Mouse (Mus musculus): ENCODE data around the gene Nlrp10. TPM values are rescaled to one million over a fixed set of nuclear protein-coding genes. Genes with fewer than 3 reads are reported as not detected.

The Nlrp10 gene
- polyA plus RNA-seq, 1 experiment from 2014 or later, result 0.11 TPM

DNA sequence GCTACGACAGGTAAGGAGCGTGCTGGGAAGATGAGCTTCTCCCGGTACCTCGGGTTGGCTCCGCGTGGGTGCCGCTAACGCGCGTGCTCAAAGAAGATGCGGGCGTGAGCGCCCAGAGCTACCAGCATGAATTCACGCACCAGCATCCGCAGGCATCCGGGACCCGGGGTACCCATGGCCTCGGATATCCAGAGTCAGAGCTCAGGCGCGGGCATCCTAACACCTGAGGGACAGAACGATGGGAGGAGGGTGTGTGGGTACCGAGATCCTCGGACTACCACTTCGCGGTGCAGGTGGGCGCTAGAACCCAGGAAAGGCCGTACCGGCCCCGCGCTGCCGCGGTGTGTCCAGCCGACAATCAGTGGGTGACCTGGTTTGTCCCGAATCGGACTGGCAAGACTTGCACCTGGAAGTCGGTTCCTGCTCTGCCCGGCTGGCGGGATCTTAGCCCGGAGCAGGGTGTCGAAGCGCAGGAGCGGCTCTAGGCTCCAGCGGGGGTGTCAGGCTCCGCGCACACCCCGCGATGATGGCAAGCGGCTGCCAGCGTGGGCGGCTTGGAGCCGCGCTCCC lies 20.9 kb upstream of the Nlrp10 start:
- Histone ChIP-seq H3K9me3 (ENCODE audit: control insufficient read depth, low read length) (no peaks in the 10 kb centered on the region), H3K27me3 (replicated peaks; ENCODE audit: control insufficient read depth, insufficient read depth, low read length) (peaks cover 45% of the 10 kb centered on the region), H3K36me3 (ENCODE audit: control insufficient read depth, insufficient read depth, low read length) (no peaks in the 10 kb centered on the region), H3K4me1 (replicated peaks; ENCODE audit: control insufficient read depth, insufficient read depth, low read length) (no peaks in the 10 kb centered on the region; the same call in 1 of the 2 replicates), H3K4me2 (peak overlapping the region; percentile 61), H3K4me3 (ENCODE audit: low read depth, low read length) (peak overlapping the region; percentile 43), H3K27ac (ENCODE audit: low read depth, low read length) (no peak overlapping the region), H3K9ac (ENCODE audit: low read depth, low read length) (no peak overlapping the region)
- DNase-seq (ENCODE audit: low spot score), result no peak
- 0 out of 2 replicates have a peak, but pooled peaks have one; percentile 2 for ATAC-seq (replicated peaks; ENCODE audit: low FRiP score)
- 2% methylated on average over 52 of the region's 52 CpGs for WGBS

GRCm38 (mm10) chr7:108950312-108950761 lies 20.4 kb upstream of the Nlrp10 start, which contains the start of gene Tub:
Gene Tub (plus strand): TSS chr7:108950338.
- Histone ChIP-seq H3K9ac (ENCODE audit: low read depth, low read length) (no peak within 1 kb of the TSS), H3K27me3 (replicated peaks; ENCODE audit: control insufficient read depth, insufficient read depth, low read length) (peaks cover 45% of the 10 kb centered on the region), H3K9me3 (ENCODE audit: control insufficient read depth, low read length) (no peaks in the 10 kb centered on the region), H3K4me1 (replicated peaks; ENCODE audit: control insufficient read depth, insufficient read depth, low read length) (no peaks in the 10 kb centered on the region; the same call in 1 of the 2 replicates), H3K36me3 (ENCODE audit: control insufficient read depth, insufficient read depth, low read length) (no peaks in the 10 kb centered on the region), H3K4me3 (ENCODE audit: low read depth, low read length) (peak within 1 kb of the TSS; percentile 43), H3K27ac (ENCODE audit: low read depth, low read length) (no peak within 1 kb of the TSS), H3K4me2 (peak within 1 kb of the TSS; percentile 61)
- 0 out of 2 replicates have a peak, but pooled peaks have one; percentile 20 for ATAC-seq (replicated peaks; ENCODE audit: low FRiP score)
- WGBS, result 4% methylated on average over 42 of the region's 44 CpGs
- DNase-seq (ENCODE audit: low spot score), result no peak

GRCm38 (mm10) chr7:108949301-108949700 lies 19.3 kb upstream of the Nlrp10 start:
- 45% methylated on average over 2 of the region's 2 CpGs for WGBS
- peaks cover 45% of the 10 kb centered on the region for H3K27me3 ChIP-seq (replicated peaks; ENCODE audit: control insufficient read depth, insufficient read depth, low read length)

GRCm38 (mm10) chr7:108948611-108949010 lies 18.6 kb upstream of the Nlrp10 start:
- no peaks in the 10 kb centered on the region; the same call in 1 of the 2 replicates for H3K4me1 ChIP-seq (replicated peaks; ENCODE audit: control insufficient read depth, insufficient read depth, low read length)

More at GRCm38 (mm10) chr7:108949301-108949700, 19.3 kb upstream of the Nlrp10 start:
- Histone ChIP-seq H3K36me3 (ENCODE audit: control insufficient read depth, insufficient read depth, low read length) (no peaks in the 10 kb centered on the region), H3K4me2 (no peak overlapping the region), H3K4me1 (replicated peaks; ENCODE audit: control insufficient read depth, insufficient read depth, low read length) (no peaks in the 10 kb centered on the region; the same call in 1 of the 2 replicates), H3K27ac (ENCODE audit: low read depth, low read length) (no peak overlapping the region), H3K9ac (ENCODE audit: low read depth, low read length) (no peak overlapping the region), H3K4me3 (ENCODE audit: low read depth, low read length) (no peak overlapping the region), H3K9me3 (ENCODE audit: control insufficient read depth, low read length) (no peaks in the 10 kb centered on the region)
- DNase-seq (ENCODE audit: low spot score) (no peak), ATAC-seq (replicated peaks; ENCODE audit: low FRiP score) (no peak; the same call in 1 of the 2 replicates)

GRCm38 (mm10) chr7:108944002-108944401 lies 14.0 kb upstream of the Nlrp10 start:
- H3K4me3 ChIP-seq (ENCODE audit: low read depth, low read length), result no peak overlapping the region
- ATAC-seq (replicated peaks; ENCODE audit: low FRiP score) (peak; percentile 60), DNase-seq (ENCODE audit: low spot score) (no peak)
- H3K36me3 ChIP-seq (ENCODE audit: control insufficient read depth, insufficient read depth, low read length), result peaks cover 20% of the 10 kb centered on the region
- H3K9ac ChIP-seq (ENCODE audit: low read depth, low read length), result no peak overlapping the region
- no peaks in the 10 kb centered on the region for H3K4me1 ChIP-seq (replicated peaks; ENCODE audit: control insufficient read depth, insufficient read depth, low read length)
- no peak overlapping the region for H3K4me2 ChIP-seq
- no peaks in the 10 kb centered on the region for H3K9me3 ChIP-seq (ENCODE audit: control insufficient read depth, low read length)
- no peak overlapping the region for H3K27ac ChIP-seq (ENCODE audit: low read depth, low read length)
- peaks cover under 1% of the 10 kb centered on the region; the same call in 1 of the 2 replicates for H3K27me3 ChIP-seq (replicated peaks; ENCODE audit: control insufficient read depth, insufficient read depth, low read length)
- WGBS, result 5% methylated on average over 2 of the region's 2 CpGs

More at GRCm38 (mm10) chr7:108948611-108949010, 18.6 kb upstream of the Nlrp10 start:
- Histone ChIP-seq H3K36me3 (ENCODE audit: control insufficient read depth, insufficient read depth, low read length) (no peaks in the 10 kb centered on the region), H3K9ac (ENCODE audit: low read depth, low read length) (no peak overlapping the region), H3K9me3 (ENCODE audit: control insufficient read depth, low read length) (no peaks in the 10 kb centered on the region), H3K4me2 (no peak overlapping the region), H3K27ac (ENCODE audit: low read depth, low read length) (no peak overlapping the region), H3K4me3 (ENCODE audit: low read depth, low read length) (no peak overlapping the region), H3K27me3 (replicated peaks; ENCODE audit: control insufficient read depth, insufficient read depth, low read length) (peaks cover 45% of the 10 kb centered on the region)
- no peak for DNase-seq (ENCODE audit: low spot score)
- no peak for ATAC-seq (replicated peaks; ENCODE audit: low FRiP score)

DNA sequence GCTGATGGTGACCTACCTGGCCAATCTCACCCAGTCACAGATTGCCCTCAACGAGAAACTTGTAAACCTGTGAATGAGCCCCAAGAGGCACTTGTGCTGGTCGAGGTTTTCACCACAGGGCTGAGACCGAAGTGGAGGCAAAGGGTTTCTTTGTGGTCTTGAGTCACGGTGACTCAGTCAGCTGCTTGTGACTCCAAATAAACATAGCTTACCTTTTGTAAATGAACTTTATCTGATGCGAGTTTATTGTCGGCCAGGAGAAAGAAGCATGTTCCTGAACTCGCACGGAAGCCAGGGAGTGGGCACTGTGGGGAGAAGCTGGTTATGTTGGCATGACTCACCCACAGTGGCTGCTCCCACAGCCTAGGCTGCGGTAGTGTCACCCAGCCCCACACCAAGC lies 11.5 kb upstream of the Nlrp10 start:
- Histone ChIP-seq H3K36me3 (ENCODE audit: control insufficient read depth, insufficient read depth, low read length) (peaks cover 39% of the 10 kb centered on the region), H3K9ac (ENCODE audit: low read depth, low read length) (no peak overlapping the region), H3K27me3 (replicated peaks; ENCODE audit: control insufficient read depth, insufficient read depth, low read length) (no peaks in the 10 kb centered on the region), H3K9me3 (ENCODE audit: control insufficient read depth, low read length) (no peaks in the 10 kb centered on the region), H3K4me3 (ENCODE audit: low read depth, low read length) (no peak overlapping the region), H3K27ac (ENCODE audit: low read depth, low read length) (no peak overlapping the region), H3K4me2 (no peak overlapping the region), H3K4me1 (replicated peaks; ENCODE audit: control insufficient read depth, insufficient read depth, low read length) (no peaks in the 10 kb centered on the region)
- 90% methylated on average over 9 of the region's 9 CpGs for WGBS
- DNase-seq (ENCODE audit: low spot score), result no peak
- no peak for ATAC-seq (replicated peaks; ENCODE audit: low FRiP score)

DNA sequence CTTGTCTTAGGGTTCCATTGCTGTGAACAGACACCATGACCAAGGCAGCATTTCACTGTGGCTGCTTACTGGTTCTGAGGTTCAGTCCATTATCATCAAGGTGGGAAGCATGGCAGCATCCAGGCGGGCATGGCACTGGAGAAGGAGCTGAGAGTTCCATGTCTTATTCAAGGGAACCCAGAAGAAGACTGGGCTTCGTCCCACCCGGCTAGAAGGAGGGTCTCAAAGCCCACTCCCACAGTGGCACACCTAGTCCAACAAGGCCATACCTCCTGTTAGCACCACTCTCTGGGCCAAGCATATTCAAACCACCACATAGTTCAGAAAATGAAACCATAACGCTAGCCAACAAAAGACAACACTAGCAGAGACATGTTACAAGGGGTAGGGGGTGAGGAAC lies 6.6 kb upstream of the Nlrp10 start:
- WGBS, result 91% methylated on average over 4 of the region's 4 CpGs
- Histone ChIP-seq H3K4me2 (peak overlapping the region; percentile 22; the same call in 1 of the 2 replicates), H3K9me3 (ENCODE audit: control insufficient read depth, low read length) (no peaks in the 10 kb centered on the region), H3K36me3 (ENCODE audit: control insufficient read depth, insufficient read depth, low read length) (peaks cover 39% of the 10 kb centered on the region), H3K27me3 (replicated peaks; ENCODE audit: control insufficient read depth, insufficient read depth, low read length) (no peaks in the 10 kb centered on the region), H3K27ac (ENCODE audit: low read depth, low read length) (no peak overlapping the region), H3K4me1 (replicated peaks; ENCODE audit: control insufficient read depth, insufficient read depth, low read length) (peaks cover 7% of the 10 kb centered on the region), H3K4me3 (ENCODE audit: low read depth, low read length) (no peak overlapping the region), H3K9ac (ENCODE audit: low read depth, low read length) (no peak overlapping the region)
- ATAC-seq (replicated peaks; ENCODE audit: low FRiP score) (no peak), DNase-seq (ENCODE audit: low spot score) (no peak)

GRCm38 (mm10) chr7:108935411-108935810 lies 5.4 kb upstream of the Nlrp10 start:
- Histone ChIP-seq H3K4me1 (replicated peaks; ENCODE audit: control insufficient read depth, insufficient read depth, low read length) (peaks cover 7% of the 10 kb centered on the region), H3K9ac (ENCODE audit: low read depth, low read length) (peak overlapping the region; percentile 90), H3K4me2 (peak overlapping the region; percentile 71), H3K9me3 (ENCODE audit: control insufficient read depth, low read length) (no peaks in the 10 kb centered on the region), H3K27me3 (replicated peaks; ENCODE audit: control insufficient read depth, insufficient read depth, low read length) (no peaks in the 10 kb centered on the region), H3K36me3 (ENCODE audit: control insufficient read depth, insufficient read depth, low read length) (peaks cover 29% of the 10 kb centered on the region), H3K27ac (ENCODE audit: low read depth, low read length) (no peak overlapping the region), H3K4me3 (ENCODE audit: low read depth, low read length) (peak overlapping the region; percentile 86)
- DNase-seq (ENCODE audit: low spot score) (no peak), ATAC-seq (replicated peaks; ENCODE audit: low FRiP score) (no peak)
- 76% methylated on average over 7 of the region's 7 CpGs for WGBS

DNA sequence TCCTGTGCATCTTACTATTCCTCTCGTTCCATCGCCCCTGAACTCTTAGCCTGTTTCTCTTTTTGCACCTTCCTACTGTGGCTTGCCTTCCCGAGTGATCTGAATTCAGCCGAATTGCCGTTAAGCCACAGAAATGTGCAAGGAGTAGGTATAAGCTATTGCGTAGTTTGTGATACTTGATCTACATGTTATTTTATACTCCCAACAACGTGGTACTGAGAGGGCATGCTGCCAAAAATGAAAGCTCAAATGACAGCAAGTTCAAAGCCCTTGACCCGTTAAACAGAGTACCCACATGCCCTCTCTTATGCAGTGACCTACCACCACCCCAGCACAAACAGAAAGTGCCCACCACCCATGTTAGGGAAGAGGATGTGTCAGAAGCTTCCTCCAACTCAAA lies 4.9 kb upstream of the Nlrp10 start:
- ATAC-seq (replicated peaks; ENCODE audit: low FRiP score) (no peak), DNase-seq (ENCODE audit: low spot score) (no peak)
- Histone ChIP-seq H3K27me3 (replicated peaks; ENCODE audit: control insufficient read depth, insufficient read depth, low read length) (no peaks in the 10 kb centered on the region), H3K4me3 (ENCODE audit: low read depth, low read length) (peak overlapping the region; percentile 86), H3K27ac (ENCODE audit: low read depth, low read length) (no peak overlapping the region), H3K4me1 (replicated peaks; ENCODE audit: control insufficient read depth, insufficient read depth, low read length) (peaks cover 7% of the 10 kb centered on the region), H3K36me3 (ENCODE audit: control insufficient read depth, insufficient read depth, low read length) (peaks cover 24% of the 10 kb centered on the region), H3K4me2 (peak overlapping the region; percentile 71), H3K9me3 (ENCODE audit: control insufficient read depth, low read length) (no peaks in the 10 kb centered on the region), H3K9ac (ENCODE audit: low read depth, low read length) (peak overlapping the region; percentile 90)
- WGBS, result 4% methylated on average over 8 of the region's 8 CpGs
